8 mouse cellular contexts compared by ENCODE assay signal in genomic region chr14:14347151-14347835, GRCm38 (mm10). TPM values are rescaled to one million over a fixed set of nuclear protein-coding genes. Genes with fewer than 3 reads are reported as not detected.
DNase-seq lines count a peak whose midpoint lies in the region; ATAC-seq and TF ChIP-seq lines count a peak whose summit lies in the region.

No protein-coding gene starts in this region.

- no peaks in the 10 kb centered on the region for H3K4me1 ChIP-seq in embryonic facial prominence, embryonic 12.5 days
- H3K4me1 ChIP-seq in hindbrain, embryonic 12.5 days = no peaks in the 10 kb centered on the region

- DNase-seq in embryo, embryonic 10 days (ENCODE audit: low spot score) = peak; percentile 4
- no peak for DNase-seq in embryo, embryonic 9.5 days (ENCODE audit: extremely low spot score)
- peak; percentile 55 to 62 for DNase-seq in CD8-positive naive resting alpha-beta T cell, adult 2 months (ENCODE audit: low read depth in 2 of 2, low spot score in 2 of 2)
- peak; percentile 41 for DNase-seq in left cerebral cortex, postnatal 4 days
- DNase-seq in thymus, adult 18-20 months = peak; percentile 27 to 46

- TF ChIP-seq POLR2A in myocyte (IDR thresholded peaks at IDR 0.05; ENCODE audit: insufficient read length, low read depth) = no peak

- ATAC-seq in embryonic facial prominence, embryonic 12.5 days (ENCODE audit: insufficient number of reproducible peaks, insufficient read depth, low FRiP score, low TSS enrichment) = no peak
- no peak for ATAC-seq in hindbrain, embryonic 12.5 days (ENCODE audit: low FRiP score)

- intact Hi-C loops in left cerebral cortex, postnatal 4 days (cut with DNase I) = no loop called here

- H3K79me2 ChIP-seq in myocyte (ENCODE audit: control insufficient read depth, insufficient read depth) = no peaks in the 10 kb centered on the region

- no peak overlapping the region for H3K27ac ChIP-seq in embryonic facial prominence, embryonic 12.5 days
- H3K27ac ChIP-seq in hindbrain, embryonic 12.5 days = no peak overlapping the region

- 0 out of 2 replicates have a peak overlapping the region, but pooled peaks have one; percentile 63 for H3K4me3 ChIP-seq in embryonic facial prominence, embryonic 12.5 days
- peak overlapping the region; percentile 72 for H3K4me3 ChIP-seq in hindbrain, embryonic 12.5 days
- H3K4me3 ChIP-seq in myocyte = peak overlapping the region; percentile 75

- peaks cover 56% of the 10 kb centered on the region for H3K9me3 ChIP-seq in embryonic facial prominence, embryonic 12.5 days
- peaks cover 53% of the 10 kb centered on the region for H3K9me3 ChIP-seq in hindbrain, embryonic 12.5 days (replicated peaks)

- no peak overlapping the region for H3ac ChIP-seq in myocyte (ENCODE audit: control insufficient read depth, insufficient read length)

- no peaks in the 10 kb centered on the region for H3K27me3 ChIP-seq in embryonic facial prominence, embryonic 12.5 days
- no peaks in the 10 kb centered on the region for H3K27me3 ChIP-seq in hindbrain, embryonic 12.5 days
- H3K27me3 ChIP-seq in myocyte (ENCODE audit: control insufficient read depth, insufficient read depth, insufficient read length) = no peaks in the 10 kb centered on the region

- 82% methylated on average over 17 of the region's 17 CpGs for WGBS in embryonic facial prominence, embryonic 12.5 days
- WGBS in hindbrain, embryonic 12.5 days = 85% methylated on average over 17 of the region's 17 CpGs

- no peak overlapping the region for H3K4me2 ChIP-seq in embryonic facial prominence, embryonic 12.5 days (replicated peaks)
- peak overlapping the region; percentile 81 for H3K4me2 ChIP-seq in hindbrain, embryonic 12.5 days (replicated peaks)
- H3K4me2 ChIP-seq in myocyte (ENCODE audit: low read depth) = no peak overlapping the region

- H3K9ac ChIP-seq in embryonic facial prominence, embryonic 12.5 days = no peak overlapping the region
- no peak overlapping the region for H3K9ac ChIP-seq in hindbrain, embryonic 12.5 days

- H3K36me3 ChIP-seq in embryonic facial prominence, embryonic 12.5 days = 0 out of 2 replicates have a peak, but pooled peaks cover 8% of the 10 kb centered on the region
- peaks cover 4% of the 10 kb centered on the region; the same call in 1 of the 2 replicates for H3K36me3 ChIP-seq in hindbrain, embryonic 12.5 days
- H3K36me3 ChIP-seq in myocyte (ENCODE audit: control insufficient read depth, insufficient read depth) = no peaks in the 10 kb centered on the region

TF ChIP-seq in myocyte, 11 proteins besides CTCF, POLR2A, EP300 and RAD21:
- TF ChIP-seq TCF12 (IDR thresholded peaks at IDR 0.05; ENCODE audit: insufficient read depth, poor library complexity, severe bottlenecking) (no peak), REST (IDR thresholded peaks at IDR 0.05; ENCODE audit: insufficient read depth, insufficient read length) (no peak), MYOD1 (IDR thresholded peaks at IDR 0.05; ENCODE audit: control insufficient read depth in 1 of 3, insufficient read length in 2 of 3, low read depth in 2 of 3) (no peak), USF1 (IDR thresholded peaks at IDR 0.05; ENCODE audit: low read depth) (no peak), POLR2AphosphoS2 (IDR thresholded peaks at IDR 0.05; ENCODE audit: insufficient read length, low read depth) (no peak), E2F4 (IDR thresholded peaks at IDR 0.05; ENCODE audit: insufficient read depth) (no peak)

RNA-seq across cellular contexts. Expression of gene Il3ra, which starts 1.2 kb away (rescaled TPM):
- polyA plus RNA-seq in embryonic facial prominence, embryonic 12.5 days (2016; fragmentation: Nextera tagmentation; extraction: Ambion mirVana) = 2.7 and 3.4 TPM in 2 replicates
- polyA plus RNA-seq in hindbrain, embryonic 12.5 days (2016; fragmentation: Nextera tagmentation; extraction: Ambion mirVana) = 2.8 and 3.7 TPM in 2 replicates
- total RNA-seq in left cerebral cortex, postnatal 4 days (2021) = 1 to 10 TPM; 6.0 TPM
- polyA plus RNA-seq in myocyte (2012; fragmentation: generic; extraction: Trizol) = 23.0 TPM

RNA-seq across cellular contexts. Expression of gene Olfr31, which starts 24.7 kb away (rescaled TPM):
- polyA plus RNA-seq in embryonic facial prominence, embryonic 12.5 days (2016; fragmentation: Nextera tagmentation; extraction: Ambion mirVana) = not detected in 2 replicates
- not detected in 2 replicates for polyA plus RNA-seq in hindbrain, embryonic 12.5 days (2016; fragmentation: Nextera tagmentation; extraction: Ambion mirVana)
- not detected for total RNA-seq in left cerebral cortex, postnatal 4 days (2021)
- polyA plus RNA-seq in myocyte (2012; fragmentation: generic; extraction: Trizol) = 0.01 TPM

RNA-seq across cellular contexts. Expression of gene Olfr721-ps1, which starts 53.8 kb away (rescaled TPM):
- not detected in 2 replicates for polyA plus RNA-seq in embryonic facial prominence, embryonic 12.5 days (2016; fragmentation: Nextera tagmentation; extraction: Ambion mirVana)
- polyA plus RNA-seq in hindbrain, embryonic 12.5 days (2016; fragmentation: Nextera tagmentation; extraction: Ambion mirVana) = not detected in 2 replicates
- total RNA-seq in left cerebral cortex, postnatal 4 days (2021) = not detected
- not detected for polyA plus RNA-seq in myocyte (2012; fragmentation: generic; extraction: Trizol)
